Mouse (Mus musculus) liver, postnatal 0 days (tissue): Measurements from ENCODE around the gene Blvrb. TPM values are rescaled to one million over a fixed set of nuclear protein-coding genes. Genes with fewer than 3 reads are reported as not detected.

ENCODE experiments used
- ATAC-seq: fragments of 200-750 bp; cut with Nextera tagmentation; 2 replicates; pipeline ENCODE4 v1.8.0; 2017; ENCODE audit warnings: mild to moderate bottlenecking, moderate library complexity
- DNase-seq: peaks from one replicate; pipeline ENCODE4 v3.0.0-alpha.2; 2016
- H3K27ac ChIP-seq: fragments of 300-500 bp; sonication (generic); 2 replicates; pipeline ENCODE4 v1.5.1; 2014; ENCODE audit warnings: antibody characterized with exemption, moderate library complexity, mild to moderate bottlenecking, low read depth
- H3K27me3 ChIP-seq: fragments of 300-500 bp; sonication (generic); 2 replicates; pipeline ENCODE4 v1.6.1; 2014; ENCODE audit warnings: low read length, control low read depth, mixed read lengths; ENCODE audit not compliant: insufficient read depth
- H3K36me3 ChIP-seq: fragments of 300-500 bp; sonication (generic); replicated peaks from 2 replicates; pipeline ENCODE4 v1.6.1; 2014; ENCODE audit warnings: mild to moderate bottlenecking, control low read depth, low read length, moderate library complexity, mixed read lengths; ENCODE audit not compliant: insufficient read depth
- H3K4me1 ChIP-seq: fragments of 300-500 bp; sonication (generic); 2 replicates; pipeline ENCODE4 v1.6.1; 2014; ENCODE audit warnings: antibody characterized with exemption, mild to moderate bottlenecking, control low read depth; ENCODE audit not compliant: insufficient read depth
- H3K4me2 ChIP-seq: fragments of 300-500 bp; sonication (generic); 2 replicates; pipeline ENCODE4 v1.6.1; 2014; ENCODE audit warnings: low read depth, mild to moderate bottlenecking, low read length, moderate library complexity, mixed read lengths
- H3K4me3 ChIP-seq: fragments of 300-500 bp; sonication (generic); 2 replicates; pipeline ENCODE4 v1.5.1; 2014; ENCODE audit warnings: low read depth, low read length
- H3K9ac ChIP-seq: fragments of 300-500 bp; sonication (generic); replicated peaks from 2 replicates; pipeline ENCODE4 v1.6.1; 2014; ENCODE audit warnings: mild to moderate bottlenecking, moderate library complexity
- H3K9me3 ChIP-seq: fragments of 300-500 bp; sonication (generic); 2 replicates; pipeline ENCODE4 v1.6.1; 2016; ENCODE audit warnings: mild to moderate bottlenecking, control low read depth, low read length, mixed read lengths
- CTCF ChIP-seq: sonication (generic); IDR thresholded peaks from 2 replicates; pipeline ENCODE4 v1.5.1; 2016; ENCODE audit warnings: antibody characterized with exemption, low read depth
- EP300 ChIP-seq: IDR thresholded peaks from 2 replicates; pipeline ENCODE4 v1.6.1; 2016; ENCODE audit warnings: antibody characterized with exemption, low read depth, mild to moderate bottlenecking
- WGBS: fragments of 180-500 bp; shearing (Covaris S2); extraction: QIAGEN DNeasy Blood & Tissue Kit; methylation state at CpG from one replicate; pipeline ENCODE4 v1.1.7; 2014; ENCODE audit not compliant: insufficient replicate concordance; 5-methylcytosine and 5-hydroxymethylcytosine counted together
- polyA plus RNA-seq: library from polyadenylated mRNA; unstranded; fragments of >200 nt; fragmentation: Nextera tagmentation; extraction: Ambion mirVana; gene quantifications from 2 replicates; pipeline ENCODE4 v1.2.1, GENCODE M21; 2015

Gene Blvrb
- polyA plus RNA-seq, 1 experiment from 2014 or later = 407 TPM

- H3K9ac ChIP-seq = no peak overlapping the region
- 63% methylated on average over 4 of the region's 4 CpGs for WGBS
- DNase-seq = no peak
Measured at GRCm38 (mm10) chr7:27501620-27502019, 53.8 kb downstream of the Blvrb start.

DNA sequence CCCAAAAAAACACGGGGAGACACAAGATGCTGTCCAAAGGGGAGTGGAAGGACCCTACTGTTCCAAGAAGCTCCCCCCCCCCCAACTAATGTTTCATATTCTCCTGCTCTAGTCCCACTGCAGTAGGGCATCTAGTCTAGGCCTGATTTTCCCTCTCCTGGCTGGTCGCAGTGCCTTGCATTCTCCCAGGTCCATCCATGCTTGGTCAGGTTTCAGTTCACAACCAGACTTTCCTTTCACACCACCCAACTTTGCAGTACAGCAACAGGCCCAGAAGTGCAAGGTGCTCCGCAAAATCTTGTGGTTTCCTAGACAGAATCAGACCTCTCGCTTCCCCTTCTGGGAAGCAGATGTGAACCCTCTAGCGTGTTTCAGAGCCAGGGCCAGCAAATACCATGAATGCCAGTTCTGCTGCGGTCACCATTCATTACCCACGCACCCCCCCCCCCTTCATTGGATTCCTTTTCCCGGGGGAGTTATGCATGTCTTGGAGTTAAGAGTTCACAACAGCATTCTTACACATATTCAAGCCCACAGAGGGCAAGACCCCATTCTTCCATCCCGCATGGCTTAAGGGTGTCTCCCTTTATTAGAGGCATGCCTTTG, 59.1 kb downstream of the Blvrb start:
- 0 out of 2 replicates have a peak overlapping the region, but pooled peaks have one; percentile 60 for H3K9ac ChIP-seq

More at GRCm38 (mm10) chr7:27501620-27502019, 53.8 kb downstream of the Blvrb start:
- Histone ChIP-seq H3K4me1 (peaks cover 2% of the 10 kb centered on the region; the same call in 1 of the 2 replicates), H3K9me3 (no peaks in the 10 kb centered on the region), H3K4me3 (no peak overlapping the region), H3K36me3 (no peaks in the 10 kb centered on the region), H3K27ac (no peak overlapping the region), H3K4me2 (no peak overlapping the region), H3K27me3 (no peaks in the 10 kb centered on the region)
- TF ChIP-seq EP300 (no peak), CTCF (no peak)
- no peak for ATAC-seq

GRCm38 (mm10) chr7:27507711-27508647, 60.2 kb downstream of the Blvrb start:
- Histone ChIP-seq H3K4me1 (peaks cover 15% of the 10 kb centered on the region; the same call in 1 of the 2 replicates), H3K9ac (peak overlapping the region; percentile 60), H3K27me3 (no peaks in the 10 kb centered on the region), H3K9me3 (no peaks in the 10 kb centered on the region), H3K4me3 (peak overlapping the region; percentile 66), H3K4me2 (peak overlapping the region; percentile 95), H3K27ac (peak overlapping the region; percentile 94), H3K36me3 (no peaks in the 10 kb centered on the region)
- WGBS = 1% methylated on average over 54 of the region's 54 CpGs
- ATAC-seq = peak; percentile 96
- TF ChIP-seq CTCF (peak; percentile 44), EP300 (peak; percentile 45)
- peak; percentile 100 for DNase-seq

More for the DNA sequence above, 59.1 kb downstream of the Blvrb start:
- H3K4me1 ChIP-seq = peaks cover 15% of the 10 kb centered on the region; the same call in 1 of the 2 replicates
- H3K36me3 ChIP-seq = no peaks in the 10 kb centered on the region
- ATAC-seq (no peak), DNase-seq (peak; percentile 30)
- no peak for TF ChIP-seq EP300
- no peaks in the 10 kb centered on the region for H3K9me3 ChIP-seq
- peak overlapping the region; percentile 95 for H3K4me2 ChIP-seq
- H3K27me3 ChIP-seq = no peaks in the 10 kb centered on the region
- peak overlapping the region; percentile 94; the same call in 1 of the 2 replicates for H3K27ac ChIP-seq
- WGBS = 35% methylated on average over 9 of the region's 9 CpGs
- H3K4me3 ChIP-seq = peak overlapping the region; percentile 66

DNA sequence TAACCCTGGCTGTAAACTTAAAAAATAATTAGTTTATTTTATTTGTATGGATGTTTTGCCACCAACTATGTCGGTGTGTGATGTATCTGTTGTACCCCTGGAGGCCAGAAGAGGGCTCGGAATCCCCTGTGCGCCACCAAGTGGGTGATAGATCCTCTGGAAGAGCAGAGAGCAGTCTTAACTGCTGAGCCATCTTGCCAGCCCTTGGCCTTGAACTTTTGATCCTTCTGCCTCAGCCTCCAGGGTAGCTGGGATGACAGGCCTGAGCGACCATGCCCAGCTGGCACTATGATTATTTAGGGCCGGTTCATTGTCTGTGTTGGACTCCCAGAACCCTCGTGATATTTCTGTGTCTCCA, 60.8 kb downstream of the Blvrb start:
- Histone ChIP-seq H3K27me3 (no peaks in the 10 kb centered on the region), H3K4me2 (peak overlapping the region; percentile 95), H3K36me3 (no peaks in the 10 kb centered on the region), H3K4me3 (peak overlapping the region; percentile 66), H3K4me1 (peaks cover 15% of the 10 kb centered on the region; the same call in 1 of the 2 replicates), H3K27ac (peak overlapping the region; percentile 94), H3K9ac (no peak overlapping the region), H3K9me3 (no peaks in the 10 kb centered on the region)
- peak; percentile 80 for ATAC-seq
- 23% methylated on average over 6 of the region's 6 CpGs for WGBS
- peak; percentile 79 for DNase-seq
- TF ChIP-seq EP300 (no peak), CTCF (peak; percentile 90)

GRCm38 (mm10) chr7:27510809-27511208, 63.0 kb downstream of the Blvrb start:
- ATAC-seq (no peak), DNase-seq (no peak)
- Histone ChIP-seq H3K4me2 (no peak overlapping the region), H3K27me3 (no peaks in the 10 kb centered on the region), H3K9me3 (no peaks in the 10 kb centered on the region), H3K4me1 (peaks cover 15% of the 10 kb centered on the region; the same call in 1 of the 2 replicates), H3K4me3 (no peak overlapping the region), H3K9ac (no peak overlapping the region), H3K36me3 (no peaks in the 10 kb centered on the region), H3K27ac (no peak overlapping the region)
- TF ChIP-seq EP300 (no peak), CTCF (no peak)
- 85% methylated on average over 2 of the region's 2 CpGs for WGBS

DNA sequence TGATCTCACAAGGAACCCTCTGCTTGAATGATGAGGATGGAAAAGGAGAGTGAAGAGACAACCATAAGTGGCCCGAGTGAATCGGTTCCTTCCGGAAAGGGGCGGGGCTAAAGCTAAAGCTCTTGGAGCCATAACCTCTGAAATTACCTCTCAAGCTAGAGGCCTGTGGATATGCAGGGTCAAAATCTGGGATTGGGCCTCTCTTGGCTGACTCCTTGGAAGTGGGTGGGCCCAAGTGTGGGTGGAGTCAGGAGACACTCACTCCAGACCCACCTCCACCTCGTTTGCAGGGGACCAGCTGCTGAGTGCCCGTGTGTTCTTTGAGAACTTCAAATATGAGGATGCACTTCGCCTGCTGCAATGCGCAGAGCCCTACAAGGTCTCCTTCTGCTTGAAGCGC, 67.2 kb downstream of the Blvrb start:
- WGBS = 77% methylated on average over 9 of the region's 9 CpGs
- ATAC-seq = no peak

More for the DNA sequence above, 67.2 kb downstream of the Blvrb start:
- H3K27ac ChIP-seq = no peak overlapping the region
- no peaks in the 10 kb centered on the region for H3K4me1 ChIP-seq
- no peak overlapping the region for H3K9ac ChIP-seq
- H3K4me2 ChIP-seq = no peak overlapping the region
- H3K27me3 ChIP-seq = no peaks in the 10 kb centered on the region
- H3K9me3 ChIP-seq = 0 out of 2 replicates have a peak, but pooled peaks cover 2% of the 10 kb centered on the region
- TF ChIP-seq CTCF (no peak), EP300 (no peak)
- no peaks in the 10 kb centered on the region for H3K36me3 ChIP-seq
- H3K4me3 ChIP-seq = no peak overlapping the region
- DNase-seq = no peak

Other genes with a start within 250 kb of the Blvrb start
- 1.2 and 1.5 TPM in 2 replicates for gene Itpkc, start 219.3 kb upstream of the Blvrb start, polyA plus RNA-seq
- 20.1 and 23.5 TPM in 2 replicates for gene Coq8b, start 215.0 kb upstream of the Blvrb start, polyA plus RNA-seq
- gene Numbl, start 189.5 kb upstream of the Blvrb start, polyA plus RNA-seq = 1.1 and 1.2 TPM in 2 replicates
- 7.2 and 9.2 TPM in 2 replicates for gene Ltbp4, start 110.3 kb upstream of the Blvrb start, polyA plus RNA-seq
- gene Shkbp1, start 92.0 kb upstream of the Blvrb start, polyA plus RNA-seq = 9.5 and 10.9 TPM in 2 replicates
- gene Gm20479, start 90.6 kb upstream of the Blvrb start, polyA plus RNA-seq = 1.1 TPM in 1 of 2 replicates, not detected in the other
- gene Sptbn4, start 292 bp upstream of the Blvrb start, polyA plus RNA-seq = 0.02 and 0.18 TPM in 2 replicates
- 16.2 and 17.0 TPM in 2 replicates for gene Sertad3, start 25.8 kb downstream of the Blvrb start, polyA plus RNA-seq
- 18.3 and 18.5 TPM in 2 replicates for gene Sertad1, start 38.9 kb downstream of the Blvrb start, polyA plus RNA-seq
- gene Prx, start 51.3 kb downstream of the Blvrb start, polyA plus RNA-seq = 0.25 and 0.28 TPM in 2 replicates
- gene Hipk4, start 75.3 kb downstream of the Blvrb start, polyA plus RNA-seq = 0.04 TPM in 1 of 2 replicates, not detected in the other
- gene Pld3, start 105.2 kb downstream of the Blvrb start, polyA plus RNA-seq = 46.5 and 49.3 TPM in 2 replicates
- gene 2310022A10Rik, start 105.3 kb downstream of the Blvrb start, polyA plus RNA-seq = 8.6 and 9.0 TPM in 2 replicates
- 24.0 and 25.5 TPM in 2 replicates for gene Akt2, start 143.6 kb downstream of the Blvrb start, polyA plus RNA-seq
- gene Ttc9b, start 205.9 kb downstream of the Blvrb start, polyA plus RNA-seq = not detected in 2 replicates
- gene Map3k10, start 226.6 kb downstream of the Blvrb start, polyA plus RNA-seq = 1.7 and 2.2 TPM in 2 replicates
- gene Zfp607b, start 241.4 kb downstream of the Blvrb start, polyA plus RNA-seq = 0.46 and 0.78 TPM in 2 replicates